Mouse (Mus musculus) neural tube, embryonic 10.5 days (tissue): ENCODE data around the gene Vmn2r13.
"Not testable (repeated sequence)": the region's sequence is repeated elsewhere in the genome, so short reads cannot be mapped to it uniquely, and the experiment has no call there.

Source experiments
- DNase-seq: peaks from one replicate; pipeline ENCODE4 v3.0.0-alpha.2; 2017; ENCODE audit warnings: low spot score; ENCODE audit errors: extremely low spot score

The Vmn2r13 gene

GRCm38 (mm10) chr5:109192099-109192498 is at the start of gene Vmn2r13:
Gene Vmn2r13 (minus strand): TSS chr5:109192199.
- not testable (repeated sequence) for DNase-seq

GRCm38 (mm10) chr5:109224608-109225007 is 32.6 kb upstream of the Vmn2r13 start, which contains the start of gene Vmn2r14:
Gene Vmn2r14 (minus strand): TSS chr5:109224708.
- DNase-seq = no peak

- not testable (repeated sequence) for DNase-seq
Measured at GRCm38 (mm10) chr5:109166851-109167250, 25.1 kb downstream of the Vmn2r13 start.

GRCm38 (mm10) chr5:109160121-109160520 is 31.9 kb downstream of the Vmn2r13 start:
- no peak for DNase-seq

GRCm38 (mm10) chr5:109159576-109159975 is 32.4 kb downstream of the Vmn2r13 start:
- DNase-seq = not testable (repeated sequence)

- not testable (repeated sequence) for DNase-seq
Measured at GRCm38 (mm10) chr5:109158488-109159485, 33.2 kb downstream of the Vmn2r13 start.

GRCm38 (mm10) chr5:109139546-109139945 is 52.5 kb downstream of the Vmn2r13 start:
- DNase-seq = no peak

- DNase-seq = no peak
Measured at GRCm38 (mm10) chr5:109136731-109137130, 55.3 kb downstream of the Vmn2r13 start.
